Mouse (Mus musculus) CH12.LX (cell line): ENCODE data around the gene Gpbar1. TPM values are rescaled to one million over a fixed set of nuclear protein-coding genes. Genes with fewer than 3 reads are reported as not detected.

Source experiments
- DNase-seq: peaks from one replicate; pipeline ENCODE4 v3.0.0-alpha.2; 2013; ENCODE audit errors: extremely low read depth
- H3K27ac ChIP-seq: 2 replicates; pipeline ENCODE4 v1.5.1; 2012; ENCODE audit warnings: low read depth, mild to moderate bottlenecking, control low read depth, moderate library complexity; ENCODE audit not compliant: insufficient read depth
- H3K27me3 ChIP-seq: replicated peaks from 2 replicates; pipeline ENCODE3; 2012; ENCODE audit warnings: inconsistent platforms
- H3K36me3 ChIP-seq, 2 experiments: replicated peaks in 1 of 2; 2 replicates each; pipeline versions ENCODE3 to v1.6.1; 2012; ENCODE audit warnings: inconsistent platforms in 1 of 2, low read length in 1 of 2, mild to moderate bottlenecking in 1 of 2, mixed read lengths in 1 of 2, moderate library complexity in 1 of 2; ENCODE audit not compliant: control insufficient read depth in 1 of 2, insufficient read depth in 1 of 2
- H3K4me1 ChIP-seq, 2 experiments: 2 replicates each; pipeline ENCODE4 v1.6.1; 2012; ENCODE audit warnings: inconsistent platforms in 1 of 2, moderate library complexity in 1 of 2; ENCODE audit not compliant: insufficient read depth in 2 of 2, control insufficient read depth in 1 of 2
- H3K4me2 ChIP-seq: 2 replicates; pipeline ENCODE4 v1.6.1; 2012; ENCODE audit warnings: low read depth, mild to moderate bottlenecking, control low read depth; ENCODE audit not compliant: poor library complexity, insufficient read depth, severe bottlenecking
- H3K4me3 ChIP-seq, 3 experiments: fragments of 150-350 bp in 1 of 3; sonication (generic) in 1 of 3; replicated peaks in 1 of 3; 2 replicates each; pipeline versions ENCODE3 to v1.5.1; 2011 to 2012; ENCODE audit warnings: low read depth in 2 of 3, low read length in 2 of 3, mild to moderate bottlenecking in 2 of 3, moderate library complexity in 2 of 3, control low read depth in 1 of 3, improper control_type of control experiment in 1 of 3, inconsistent platforms in 1 of 3, mixed read lengths in 1 of 3; ENCODE audit not compliant: poor library complexity in 1 of 3
- H3K79me2 ChIP-seq: replicated peaks from 2 replicates; pipeline ENCODE4 v1.6.1; 2012; ENCODE audit warnings: mild to moderate bottlenecking, moderate library complexity; ENCODE audit not compliant: control insufficient read depth, poor library complexity, insufficient read depth, severe bottlenecking; ENCODE audit errors: extremely low read depth
- H3K9ac ChIP-seq: 2 replicates; pipeline ENCODE4 v1.6.1; 2012; ENCODE audit warnings: low read depth, mild to moderate bottlenecking, control low read depth, moderate library complexity; ENCODE audit not compliant: insufficient read depth
- H3K9me3 ChIP-seq: replicated peaks from 2 replicates; pipeline ENCODE3; 2012; ENCODE audit warnings: low read length, inconsistent platforms, mixed read lengths
- GABPA ChIP-seq: IDR thresholded peaks from 2 replicates; pipeline ENCODE4 v1.6.1; 2012; ENCODE audit warnings: low read depth, low read length, improper control_type of control experiment, inconsistent platforms; ENCODE audit not compliant: insufficient replicate concordance
- IRF4 ChIP-seq: IDR thresholded peaks from 2 replicates; pipeline ENCODE4 v1.6.1; 2014; ENCODE audit warnings: low read depth, mild to moderate bottlenecking, inconsistent platforms, low read length, improper control_type of control experiment
- MAX ChIP-seq: IDR thresholded peaks from 2 replicates; pipeline ENCODE4 v1.6.1; 2011; ENCODE audit warnings: low read length, improper control_type of control experiment
- MAZ ChIP-seq: IDR thresholded peaks from 2 replicates; pipeline ENCODE4 v1.6.1; 2012; ENCODE audit warnings: low read depth, mild to moderate bottlenecking, inconsistent platforms, low read length, improper control_type of control experiment, moderate library complexity
- MXI1 ChIP-seq: IDR thresholded peaks from 2 replicates; pipeline ENCODE4 v1.6.1; 2011; ENCODE audit warnings: mild to moderate bottlenecking, low read depth, low read length, improper control_type of control experiment
- POLR2A ChIP-seq: IDR thresholded peaks from 2 replicates; pipeline ENCODE4 v1.6.1; 2011; ENCODE audit warnings: low read depth, mild to moderate bottlenecking, improper control_type of control experiment, low read length
- TBP ChIP-seq: conservative IDR thresholded peaks from 2 replicates; pipeline ENCODE4 v1.6.1; 2011; ENCODE audit warnings: low read depth, low read length, improper control_type of control experiment
- TCF12 ChIP-seq: IDR thresholded peaks from 2 replicates; pipeline ENCODE4 v1.6.1; 2014; ENCODE audit warnings: low read depth, mild to moderate bottlenecking, inconsistent platforms, low read length, improper control_type of control experiment
- UBTF ChIP-seq: IDR thresholded peaks from 2 replicates; pipeline ENCODE4 v1.6.1; 2012; ENCODE audit warnings: low read depth, mild to moderate bottlenecking, inconsistent platforms, low read length, improper control_type of control experiment, moderate library complexity
- USF1 ChIP-seq: IDR thresholded peaks from 2 replicates; pipeline ENCODE4 v1.6.1; 2014; ENCODE audit warnings: low read depth, mild to moderate bottlenecking, inconsistent platforms, low read length, improper control_type of control experiment
- ZKSCAN1 ChIP-seq: IDR thresholded peaks from 2 replicates; pipeline ENCODE4 v1.6.1; 2012; ENCODE audit warnings: low read depth, inconsistent platforms, low read length, improper control_type of control experiment, borderline replicate concordance
- ZMIZ1 ChIP-seq: IDR thresholded peaks from 2 replicates; pipeline ENCODE4 v1.6.1; 2012; ENCODE audit warnings: low read depth, mild to moderate bottlenecking, inconsistent platforms, low read length, improper control_type of control experiment
- ZNF384 ChIP-seq: IDR thresholded peaks from 2 replicates; pipeline ENCODE4 v1.6.1; 2012; ENCODE audit warnings: low read depth, low read length, improper control_type of control experiment, inconsistent platforms
- dilution Hi-C: fragments of 300-500 bp; cut with MboI; formaldehyde crosslinking; loops from 2 replicates; pipeline ENCODE4 v1.14.3; 2020; ENCODE audit warnings: low sequenced_read_pairs; ENCODE audit not compliant: extremely low pct_unique_long_range_greater_than_20kb, extremely low pct_ligation_motif_present
- in situ Hi-C: fragments of 300-500 bp; cut with MboI; formaldehyde crosslinking; loops from 3 replicates; pipeline ENCODE4 v1.14.3; 2019; ENCODE audit warnings: low sequenced_read_pairs, low pct_ligation_motif_present, low pct_unique_long_range_greater_than_20kb, mixed read lengths
- polyA plus RNA-seq: library from polyadenylated mRNA; unstranded; fragments of >175 nt; gene quantifications from 2 replicates; pipeline ENCODE4 v1.2.1, GENCODE M21; 2012; ENCODE audit warnings: low read depth; ENCODE audit not compliant: insufficient read length
- total RNA-seq, 2 experiments: library from RNA; depleted of rRNA; stranded (reverse); fragments of 300-350 nt in 1 of 2; fragments of >200 nt in 1 of 2; gene quantifications; 2 replicates each; pipeline ENCODE4 v1.2.3; 2012 to 2014

Gene Gpbar1
- total and polyA plus RNA-seq, 3 experiments = not detected

DNA sequence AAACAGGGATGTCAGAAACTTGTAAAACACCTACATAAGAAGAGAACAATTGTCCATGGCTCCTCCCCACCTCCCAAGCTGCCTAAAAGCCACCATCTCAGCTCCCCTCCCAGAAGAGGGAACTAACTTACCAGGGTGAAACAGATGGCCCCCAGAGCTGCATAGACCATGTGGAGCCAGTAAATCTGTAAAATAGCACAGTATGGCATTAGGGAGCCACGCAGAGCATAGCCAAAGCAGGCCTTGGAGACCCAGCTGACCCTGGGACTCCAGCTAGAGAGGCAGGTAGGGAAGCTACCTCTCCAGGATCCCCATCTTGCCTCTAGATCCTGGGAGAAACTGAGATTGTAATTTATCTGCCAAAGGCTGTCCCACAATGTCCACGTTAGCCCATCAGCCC is 11.4 kb downstream of the Gpbar1 start:
- Histone ChIP-seq H3K4me2 (no peak overlapping the region), H3K4me1 (peaks cover 8 to 63% of the 10 kb centered on the region in 2 experiments; a peak in 3 of 4 replicates), H3K27me3 (no peaks in the 10 kb centered on the region), H3K36me3 (peaks cover 54 to 76% of the 10 kb centered on the region in 2 experiments), H3K9me3 (no peaks in the 10 kb centered on the region), H3K4me3 (no peak overlapping the region), H3K79me2 (no peaks in the 10 kb centered on the region; the same call in 1 of the 2 replicates), H3K9ac (no peak overlapping the region), H3K27ac (no peak overlapping the region)
- TF ChIP-seq UBTF (no peak), GABPA (no peak), ZMIZ1 (no peak), IRF4 (no peak), MXI1 (no peak), POLR2A (no peak), MAZ (no peak), TBP (no peak)
- dilution Hi-C loops (no loop called here), in situ Hi-C loops (no loop called here)
- DNase-seq = no peak

DNA sequence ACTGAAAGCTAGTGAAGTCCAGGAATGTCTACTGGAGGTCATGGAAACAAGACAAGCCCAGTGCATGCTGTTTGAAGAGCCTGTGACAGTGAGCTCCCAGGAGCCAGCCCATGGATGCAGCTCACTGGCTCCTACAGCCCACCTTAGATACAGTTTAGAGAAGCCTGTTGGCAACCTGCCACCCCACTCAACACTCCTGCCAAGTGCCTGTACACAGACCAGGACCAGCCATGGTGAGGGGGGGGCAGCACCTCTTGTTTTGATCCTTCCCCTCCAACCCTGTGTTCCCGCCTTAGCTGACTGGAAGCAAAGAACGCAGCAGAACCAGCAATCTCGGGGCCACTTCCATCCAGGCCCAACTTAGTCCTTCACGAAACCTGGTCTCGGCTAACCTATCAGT is 11.8 kb downstream of the Gpbar1 start:
- Histone ChIP-seq H3K4me3 (no peak overlapping the region), H3K79me2 (no peaks in the 10 kb centered on the region; the same call in 1 of the 2 replicates), H3K9me3 (no peaks in the 10 kb centered on the region), H3K36me3 (peaks cover 54 to 80% of the 10 kb centered on the region in 2 experiments), H3K4me2 (no peak overlapping the region), H3K9ac (no peak overlapping the region), H3K27me3 (no peaks in the 10 kb centered on the region), H3K27ac (no peak overlapping the region), H3K4me1 (peaks cover 12 to 67% of the 10 kb centered on the region in 2 experiments)
- no peak for TF ChIP-seq ZKSCAN1
- no peak for TF ChIP-seq ZNF384
- in situ Hi-C loops = no loop called here
- dilution Hi-C loops = no loop called here
- DNase-seq = no peak

DNA sequence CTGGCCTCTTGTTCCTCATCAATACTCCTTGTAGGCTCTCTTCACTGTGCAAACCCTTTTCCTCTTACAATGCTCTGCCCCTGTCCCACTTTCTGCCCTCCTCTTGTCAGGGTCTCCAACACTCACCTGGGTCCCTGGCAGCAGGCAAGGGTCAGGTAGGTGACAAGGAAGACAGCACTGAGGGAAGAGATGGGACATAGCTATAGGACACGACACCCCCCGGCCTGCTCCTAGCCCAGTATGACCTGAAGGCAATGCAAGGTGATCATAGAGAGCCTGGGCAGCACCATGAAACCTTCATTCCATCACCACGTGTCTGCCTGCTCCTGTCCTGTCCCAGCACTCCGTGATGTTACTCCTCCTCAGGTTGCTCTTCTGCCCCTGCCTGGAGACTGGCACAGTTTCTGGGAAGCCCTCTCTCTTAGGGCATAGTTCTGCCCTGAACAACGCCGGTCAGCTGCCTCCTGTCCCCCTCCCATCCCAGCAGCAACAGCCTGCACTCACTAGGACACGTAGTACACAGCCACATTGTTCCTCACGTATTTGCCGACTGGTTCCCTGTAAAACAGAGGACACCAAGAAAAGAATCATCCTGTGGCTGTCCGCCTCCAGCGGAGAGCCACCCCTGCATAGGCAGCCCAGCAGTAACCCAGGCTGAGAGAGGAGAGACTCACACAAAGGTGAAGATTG is 14.1 kb downstream of the Gpbar1 start:
- DNase-seq = no peak
- Histone ChIP-seq H3K4me3 (no peak overlapping the region), H3K4me2 (no peak overlapping the region), H3K27me3 (no peaks in the 10 kb centered on the region), H3K9me3 (no peaks in the 10 kb centered on the region), H3K4me1 (peaks cover 24 to 71% of the 10 kb centered on the region in 2 experiments), H3K9ac (no peak overlapping the region), H3K27ac (no peak overlapping the region), H3K79me2 (peaks cover 12% of the 10 kb centered on the region), H3K36me3 (peaks cover 54 to 93% of the 10 kb centered on the region in 2 experiments)
- in situ Hi-C loops (no loop called here), dilution Hi-C loops (no loop called here)
- TF ChIP-seq GABPA = no peak
- TF ChIP-seq ZKSCAN1 = no peak
- TF ChIP-seq TCF12 = no peak
- no peak for TF ChIP-seq USF1
- no peak for TF ChIP-seq MAX
